In the genomic region with DNA sequence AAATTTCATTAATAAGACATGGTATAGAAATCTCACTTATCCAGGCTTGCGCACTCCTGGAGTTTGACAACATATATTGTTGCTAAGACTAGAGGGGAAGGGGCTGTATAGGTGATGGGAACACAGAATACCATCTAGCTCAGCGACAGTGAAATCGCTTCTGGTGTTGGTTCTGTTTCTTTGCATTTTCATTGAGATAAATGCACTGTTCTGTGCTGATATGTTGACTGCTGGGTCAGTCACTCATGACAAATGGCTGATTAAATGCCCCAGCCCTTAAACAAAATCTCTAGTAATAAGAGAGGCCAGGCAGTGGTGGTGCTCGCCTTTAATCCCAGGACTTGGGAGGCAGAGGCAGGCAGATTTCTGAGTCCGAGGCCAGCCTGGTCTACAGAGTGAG, we compare ENCODE assay signal across 10 mouse cellular contexts.
"Had no signal": no experiment of that assay in that cellular context is flagged by ENCODE, and none has a peak within 500 bp of the region (broad histone marks: within the 10 kb centered on the region; RNA-seq: fewer than 3 reads in every experiment).

No protein-coding gene starts in this region.

- DNase-seq: kidney, adult 9 months; midbrain, embryonic 14.5 days; thymus, adult 18-20 months; thymus, postnatal 14 days had no signal

- H3K4me1 ChIP-seq: midbrain, embryonic 10.5 days; neural tube, embryonic 15.5 days had no signal

- H3K27ac ChIP-seq: kidney, postnatal 0 days; layer of hippocampus, adult 2 months; limb, embryonic 12.5 days; midbrain, embryonic 10.5 days; neural tube, embryonic 15.5 days had no signal

- H3K4me3 ChIP-seq: layer of hippocampus, adult 2 months; limb, embryonic 12.5 days; midbrain, embryonic 10.5 days; neural tube, embryonic 15.5 days had no signal

- H3K4me2 ChIP-seq: limb, embryonic 12.5 days; neural tube, embryonic 15.5 days had no signal

- H3K9ac ChIP-seq: limb, embryonic 12.5 days; neural tube, embryonic 15.5 days had no signal

- ATAC-seq: intestine, postnatal 0 days had no signal

- H3K9me3 ChIP-seq: limb, embryonic 12.5 days; midbrain, embryonic 10.5 days; neural tube, embryonic 15.5 days had no signal

- H3K36me3 ChIP-seq: limb, embryonic 12.5 days; midbrain, embryonic 10.5 days; neural tube, embryonic 15.5 days had no signal

- H3K27me3 ChIP-seq: limb, embryonic 12.5 days; neural tube, embryonic 15.5 days had no signal
